Mouse (Mus musculus) kidney, postnatal 0 days (tissue): ENCODE data around the gene Dapk1. TPM values are rescaled to one million over a fixed set of nuclear protein-coding genes. Genes with fewer than 3 reads are reported as not detected.

Source experiments
- ATAC-seq: fragments of 200-750 bp; cut with Nextera tagmentation; replicated peaks from 2 replicates; pipeline ENCODE4 v1.8.0; 2017; ENCODE audit warnings: low read depth, moderate number of reproducible peaks, moderate TSS enrichment, moderate library complexity; ENCODE audit not compliant: low FRiP score
- DNase-seq: peaks from one replicate; pipeline ENCODE4 v3.0.0-alpha.2; 2016; ENCODE audit warnings: low spot score
- H3K27ac ChIP-seq: fragments of 300-500 bp; sonication (generic); 2 replicates; pipeline ENCODE4 v1.5.1; 2014; ENCODE audit warnings: mild to moderate bottlenecking
- H3K27me3 ChIP-seq: fragments of 300-500 bp; sonication (generic); 2 replicates; pipeline ENCODE4 v1.6.1; 2014; ENCODE audit warnings: low read length, mixed read lengths; ENCODE audit not compliant: insufficient read depth
- H3K36me3 ChIP-seq: fragments of 300-500 bp; sonication (generic); 2 replicates; pipeline ENCODE4 v1.6.1; 2014; ENCODE audit warnings: low read length, mixed read lengths; ENCODE audit not compliant: insufficient read depth
- H3K4me1 ChIP-seq: fragments of 300-500 bp; sonication (generic); replicated peaks from 2 replicates; pipeline ENCODE4 v1.6.1; 2014; ENCODE audit warnings: antibody characterized with exemption, low read length, mixed read lengths; ENCODE audit not compliant: insufficient read depth
- H3K4me2 ChIP-seq: fragments of 300-500 bp; sonication (generic); 2 replicates; pipeline ENCODE4 v1.6.1; 2014; ENCODE audit warnings: mild to moderate bottlenecking, low read length, moderate library complexity, mixed read lengths
- H3K4me3 ChIP-seq: fragments of 300-500 bp; sonication (generic); replicated peaks from 2 replicates; pipeline ENCODE4 v1.5.1; 2014; ENCODE audit warnings: low read depth, low read length
- H3K9ac ChIP-seq: fragments of 300-500 bp; sonication (generic); 2 replicates; pipeline ENCODE4 v1.6.1; 2014; ENCODE audit warnings: low read depth, low read length
- H3K9me3 ChIP-seq: fragments of 300-500 bp; sonication (generic); replicated peaks from 2 replicates; pipeline ENCODE4 v1.6.1; 2016; ENCODE audit warnings: low read length, inconsistent platforms, mixed read lengths
- CTCF ChIP-seq: IDR thresholded peaks from 2 replicates; pipeline ENCODE4 v1.5.1; 2016; ENCODE audit warnings: antibody characterized with exemption, low read depth, mild to moderate bottlenecking, moderate library complexity
- WGBS: fragments of 180-500 bp; shearing (Covaris S2); extraction: QIAGEN DNeasy Blood & Tissue Kit; methylation state at CpG from one replicate; pipeline ENCODE4 v1.1.7; 2014; 5-methylcytosine and 5-hydroxymethylcytosine counted together
- polyA plus RNA-seq: library from polyadenylated mRNA; unstranded; fragments of >200 nt; fragmentation: Nextera tagmentation; extraction: Ambion mirVana; gene quantifications from 2 replicates; pipeline ENCODE4 v1.2.1, GENCODE M21; 2015

The Dapk1 gene
- polyA plus RNA-seq, 1 experiment from 2014 or later, result 21.4 TPM

GRCm38 (mm10) chr13:60746271-60746670 is 144.5 kb downstream of the Dapk1 start:
- no peaks in the 10 kb centered on the region for H3K9me3 ChIP-seq
- no peak overlapping the region for H3K4me2 ChIP-seq
- peak; percentile 60 for DNase-seq
- peak; percentile 85 for TF ChIP-seq CTCF
- H3K9ac ChIP-seq, result no peak overlapping the region
- no peaks in the 10 kb centered on the region for H3K27me3 ChIP-seq
- H3K36me3 ChIP-seq, result peaks cover 17% of the 10 kb centered on the region; the same call in 1 of the 2 replicates
- no peaks in the 10 kb centered on the region for H3K4me1 ChIP-seq
- no peak overlapping the region for H3K4me3 ChIP-seq
- ATAC-seq, result no peak
- 41% methylated on average over 1 of the region's 1 CpGs for whole genome bisulfite sequencing
- no peak overlapping the region for H3K27ac ChIP-seq

DNA sequence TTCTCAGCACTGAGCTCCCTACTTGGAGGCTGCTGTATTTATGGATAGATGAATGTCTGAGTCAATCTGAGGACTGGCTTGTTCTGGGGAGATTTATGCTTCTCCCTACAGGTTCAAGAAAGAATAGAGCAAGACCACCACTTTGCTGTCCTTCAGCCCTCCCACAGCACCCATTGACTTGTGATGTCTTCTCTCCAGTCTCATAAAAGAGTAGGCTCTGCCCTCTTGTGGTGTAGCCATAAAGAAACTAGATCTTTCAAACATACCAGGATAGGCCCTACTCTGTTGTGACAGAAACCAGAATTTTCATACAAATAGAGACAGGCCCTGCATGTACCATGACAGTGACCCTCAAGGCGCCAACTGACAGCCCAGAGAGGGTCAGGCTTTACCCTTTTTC is 145.5 kb downstream of the Dapk1 start:
- 78% methylated on average over 1 of the region's 1 CpGs for WGBS
- DNase-seq (no peak), ATAC-seq (no peak)
- Histone ChIP-seq H3K4me3 (no peak overlapping the region), H3K27me3 (no peaks in the 10 kb centered on the region), H3K4me1 (no peaks in the 10 kb centered on the region), H3K36me3 (peaks cover 22% of the 10 kb centered on the region), H3K27ac (no peak overlapping the region), H3K9ac (no peak overlapping the region), H3K4me2 (no peak overlapping the region), H3K9me3 (no peaks in the 10 kb centered on the region)
- peak; percentile 32; the same call in 1 of the 2 replicates for TF ChIP-seq CTCF

DNA sequence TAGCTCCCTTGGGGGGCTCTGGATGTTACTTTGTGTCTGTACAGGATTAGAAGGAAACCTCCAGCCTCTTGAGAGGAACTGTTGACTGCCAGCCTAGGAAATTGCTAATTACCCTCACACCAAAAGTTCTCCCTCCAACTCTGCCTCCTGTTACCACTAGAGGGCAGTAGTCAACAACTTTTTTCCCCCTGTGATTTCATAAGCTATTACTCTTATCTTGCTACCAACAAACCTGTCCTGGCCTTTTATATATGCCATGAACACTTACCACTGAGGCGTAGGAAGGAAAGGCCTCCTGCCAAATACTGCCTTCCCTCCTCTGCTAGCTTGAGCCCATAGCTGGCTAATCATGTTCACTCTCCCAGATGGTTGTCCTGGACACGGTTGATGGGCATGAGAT is 146.8 kb downstream of the Dapk1 start:
- ATAC-seq, result no peak
- no peaks in the 10 kb centered on the region for H3K9me3 ChIP-seq
- no peak overlapping the region for H3K4me3 ChIP-seq
- no peaks in the 10 kb centered on the region for H3K27me3 ChIP-seq
- no peak overlapping the region for H3K4me2 ChIP-seq
- no peak overlapping the region for H3K27ac ChIP-seq
- no peaks in the 10 kb centered on the region for H3K4me1 ChIP-seq
- peaks cover 28% of the 10 kb centered on the region for H3K36me3 ChIP-seq
- H3K9ac ChIP-seq, result no peak overlapping the region
- peak; percentile 57 for DNase-seq
- peak; percentile 75 for TF ChIP-seq CTCF
- WGBS, result 89% methylated on average over 2 of the region's 2 CpGs

DNA sequence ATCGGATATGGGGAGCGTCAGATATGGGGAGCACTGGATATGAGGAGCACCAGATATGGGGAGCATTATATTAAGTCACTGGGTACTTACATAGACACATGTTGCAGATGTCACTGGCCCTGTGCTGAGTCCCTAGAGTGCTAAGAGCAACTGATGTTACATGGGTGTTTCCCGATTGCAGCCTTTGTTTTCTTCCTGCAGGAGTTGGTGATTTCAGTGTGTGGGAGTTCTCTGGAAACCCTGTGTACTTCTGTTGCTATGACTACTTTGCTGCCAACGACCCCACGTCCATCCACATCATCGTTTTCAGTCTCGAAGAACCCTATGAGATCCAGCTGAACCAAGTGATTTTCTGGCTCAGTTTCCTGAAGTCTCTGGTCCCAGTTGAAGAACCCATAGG is 149.2 kb downstream of the Dapk1 start:
- Histone ChIP-seq H3K4me3 (no peak overlapping the region), H3K9ac (no peak overlapping the region), H3K36me3 (peaks cover 30% of the 10 kb centered on the region), H3K4me2 (no peak overlapping the region), H3K9me3 (no peaks in the 10 kb centered on the region), H3K27me3 (no peaks in the 10 kb centered on the region), H3K4me1 (no peaks in the 10 kb centered on the region), H3K27ac (no peak overlapping the region)
- no peak for ATAC-seq
- no peak for DNase-seq
- no peak for TF ChIP-seq CTCF
- 71% methylated on average over 7 of the region's 7 CpGs for WGBS

DNA sequence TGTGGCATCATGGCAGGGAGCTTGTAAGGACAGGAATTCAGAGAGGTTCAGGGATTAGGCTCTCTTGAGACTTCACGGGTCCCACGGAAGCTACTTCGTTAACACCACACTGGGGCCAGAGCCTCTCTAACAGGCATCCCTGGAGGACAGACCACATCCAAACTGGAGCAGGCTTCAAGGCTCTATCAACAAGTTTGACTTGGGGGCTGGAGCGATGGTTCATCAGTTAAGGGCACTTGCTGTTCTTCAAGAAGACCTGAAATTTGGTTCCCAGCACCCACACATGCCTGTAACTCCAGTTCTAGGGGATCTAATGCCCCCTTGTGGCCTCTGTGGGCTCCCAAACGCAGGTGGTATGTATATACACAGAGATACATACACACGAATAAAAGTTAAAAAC is 151.5 kb downstream of the Dapk1 start:
- Histone ChIP-seq H3K27me3 (no peaks in the 10 kb centered on the region), H3K27ac (no peak overlapping the region), H3K4me3 (no peak overlapping the region), H3K36me3 (peaks cover 36% of the 10 kb centered on the region), H3K4me2 (no peak overlapping the region), H3K4me1 (no peaks in the 10 kb centered on the region), H3K9me3 (no peaks in the 10 kb centered on the region), H3K9ac (no peak overlapping the region)
- DNase-seq (no peak), ATAC-seq (no peak)
- TF ChIP-seq CTCF, result no peak
- WGBS, result 95% methylated on average over 6 of the region's 6 CpGs

DNA sequence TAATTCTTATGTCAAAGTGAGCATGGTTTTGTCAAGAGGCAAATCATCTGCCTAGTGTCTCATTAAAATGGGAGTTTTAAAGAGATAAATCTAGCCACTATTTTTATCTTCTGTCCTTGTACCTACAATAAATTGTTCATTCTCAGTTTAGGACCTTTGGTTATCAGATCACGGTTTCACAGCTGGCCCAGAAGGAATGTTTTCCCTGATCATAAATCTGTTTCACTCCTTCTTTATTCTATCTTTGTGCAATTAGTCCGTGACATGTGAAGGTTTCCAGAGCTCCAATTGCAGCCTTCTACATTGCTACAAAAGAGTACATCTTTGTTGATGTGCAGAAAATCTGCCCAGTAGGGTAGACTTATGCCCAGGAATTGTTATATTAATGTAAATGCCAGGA is 153.5 kb downstream of the Dapk1 start:
- no peak for TF ChIP-seq CTCF
- Histone ChIP-seq H3K27ac (no peak overlapping the region), H3K4me3 (no peak overlapping the region), H3K4me2 (no peak overlapping the region), H3K27me3 (no peaks in the 10 kb centered on the region), H3K4me1 (no peaks in the 10 kb centered on the region), H3K9ac (no peak overlapping the region), H3K36me3 (peaks cover 31% of the 10 kb centered on the region), H3K9me3 (no peaks in the 10 kb centered on the region)
- WGBS, result 18% methylated on average over 2 of the region's 2 CpGs
- ATAC-seq (no peak), DNase-seq (peak; percentile 76)

- TF ChIP-seq CTCF, result no peak
- 82% methylated on average over 13 of the region's 13 CpGs for WGBS
- H3K36me3 ChIP-seq, result peaks cover 36% of the 10 kb centered on the region
- ATAC-seq (no peak), DNase-seq (no peak)
- H3K4me3 ChIP-seq, result no peak overlapping the region
- H3K27ac ChIP-seq, result no peak overlapping the region
- no peaks in the 10 kb centered on the region for H3K9me3 ChIP-seq
- no peaks in the 10 kb centered on the region for H3K27me3 ChIP-seq
- H3K9ac ChIP-seq, result no peak overlapping the region
- no peak overlapping the region for H3K4me2 ChIP-seq
- no peaks in the 10 kb centered on the region for H3K4me1 ChIP-seq
Observed at GRCm38 (mm10) chr13:60757292-60757691, 155.5 kb downstream of the Dapk1 start.
